Mouse (Mus musculus): ENCODE measurements around the gene Gm9603. TPM values are rescaled to one million over a fixed set of nuclear protein-coding genes. Genes with fewer than 3 reads are reported as not detected.
"Not testable (repeated sequence)": the region's sequence is repeated elsewhere in the genome, so short reads cannot be mapped to it uniquely, and the experiment has no call there.

Gm9603 gene
- not detected for total RNA-seq (2021)
- not detected in 2 replicates for polyA plus RNA-seq (2012; rRNA removed)
- long read RNA-seq, result 0 reads

DNA sequence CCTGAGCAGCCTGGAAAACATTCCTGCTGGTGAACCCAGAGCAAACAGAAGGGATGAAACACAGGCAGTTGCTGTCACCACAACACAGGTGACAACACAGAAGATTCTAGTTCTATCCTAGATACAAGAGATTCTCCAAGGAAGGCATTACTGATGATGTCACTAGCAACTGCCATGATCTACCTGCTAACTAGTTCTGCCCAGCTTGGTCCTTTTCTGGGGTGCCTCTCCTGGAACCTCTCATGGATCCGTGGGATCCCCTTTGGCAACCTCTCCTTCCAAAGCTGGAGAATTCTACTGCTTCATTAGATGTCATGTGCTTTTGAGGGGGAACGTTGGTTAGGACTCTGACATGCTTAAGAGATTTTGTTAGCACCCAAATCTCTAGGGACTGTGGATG, at the start of gene Gm9603:
Gene Gm9603 (minus strand): TSS at position 101 of the 400 bp plus-strand sequence.
- WGBS, result no CpG with 5 or more reads among the region's 2 CpGs
- H3K79me2 ChIP-seq (replicated peaks; ENCODE audit: control insufficient read depth, insufficient read depth, low read length); H3K4me3 ChIP-seq; H3K27me3 ChIP-seq (ENCODE audit: control insufficient read depth, insufficient read depth, low read length); intact Hi-C loops (cut with DNase I); H3K36me3 ChIP-seq (ENCODE audit: control insufficient read depth, insufficient read depth, low read length); H3K9ac ChIP-seq (ENCODE audit: low read depth, low read length); H3K4me1 ChIP-seq (ENCODE audit: control insufficient read depth, insufficient read depth, low read length); DNase-seq; H3K27ac ChIP-seq: not testable (repeated sequence)

DNA sequence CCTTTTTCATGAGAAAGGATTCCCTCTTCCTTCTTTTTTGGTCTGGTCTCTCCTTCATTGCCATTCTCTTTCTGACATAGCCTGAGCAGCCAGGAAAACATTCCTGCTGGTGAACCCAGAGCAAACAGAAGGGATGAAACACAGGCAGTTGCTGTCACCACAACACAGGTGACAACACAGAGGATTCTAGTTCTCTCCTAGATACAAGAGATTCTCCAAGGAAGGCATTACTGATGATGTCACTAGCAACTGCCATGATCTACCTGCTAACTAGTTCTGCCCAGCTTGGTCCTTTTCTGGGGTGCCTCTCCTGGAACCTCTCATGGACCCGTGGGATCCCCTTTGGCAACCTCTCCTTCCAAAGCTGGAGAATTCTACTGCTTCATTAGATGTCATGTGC, 54.3 kb downstream of the Gm9603 start, which contains the start of gene Gm8265:
Gene Gm8265 (minus strand): TSS at position 101 of the 400 bp plus-strand sequence.
- H3K27me3 ChIP-seq (ENCODE audit: control insufficient read depth, insufficient read depth, low read length); H3K27ac ChIP-seq; intact Hi-C loops (cut with DNase I); H3K4me1 ChIP-seq (ENCODE audit: control insufficient read depth, insufficient read depth, low read length); H3K9ac ChIP-seq (ENCODE audit: low read depth, low read length); DNase-seq; H3K79me2 ChIP-seq (replicated peaks; ENCODE audit: control insufficient read depth, insufficient read depth, low read length); H3K4me3 ChIP-seq; H3K36me3 ChIP-seq (ENCODE audit: control insufficient read depth, insufficient read depth, low read length): not testable (repeated sequence)
- WGBS, result no CpG with 5 or more reads among the region's 1 CpGs

Other genes with a start within 250 kb of the Gm9603 start
- gene Gm3194, start 232.0 kb downstream of the Gm9603 start, total RNA-seq (2021), result under 1 TPM; 0.32 to 0.34 TPM
- 0.29 and 0.43 TPM in 2 replicates for gene Gm3194, start 232.0 kb downstream of the Gm9603 start, polyA plus RNA-seq (2012; rRNA removed)
- not detected for gene Gm8246, start 209.6 kb downstream of the Gm9603 start, total RNA-seq (2021)
- gene Gm8246, start 209.6 kb downstream of the Gm9603 start, polyA plus RNA-seq (2012; rRNA removed), result not detected in 2 replicates
- not detected for gene Gm3187, start 203.2 kb downstream of the Gm9603 start, total RNA-seq (2021)
- not detected in 2 replicates for gene Gm3187, start 203.2 kb downstream of the Gm9603 start, polyA plus RNA-seq (2012; rRNA removed)
- gene Gm3488, start 185.8 kb downstream of the Gm9603 start, total RNA-seq (2021), result under 1 TPM in 1 of 2 experiments, not detected in 1; 0.18 TPM
- 0.47 TPM in 1 of 2 replicates, not detected in the other for gene Gm3488, start 185.8 kb downstream of the Gm9603 start, polyA plus RNA-seq (2012; rRNA removed)
- gene Gm3532, start 149.0 kb downstream of the Gm9603 start, total RNA-seq (2021), result not detected
- gene Gm3532, start 149.0 kb downstream of the Gm9603 start, polyA plus RNA-seq (2012; rRNA removed), result not detected in 2 replicates
- gene Gm8265, start 54.4 kb downstream of the Gm9603 start, total RNA-seq (2021), result not detected
- gene Gm8265, start 54.4 kb downstream of the Gm9603 start, polyA plus RNA-seq (2012; rRNA removed), result not detected in 2 replicates
- under 1 TPM in 1 of 2 experiments, not detected in 1; 0.23 TPM for gene Gm3373, start 54.1 kb upstream of the Gm9603 start, total RNA-seq (2021)
- gene Gm3373, start 54.1 kb upstream of the Gm9603 start, polyA plus RNA-seq (2012; rRNA removed), result 0.23 and 0.96 TPM in 2 replicates
- gene Gm3383, start 120.5 kb upstream of the Gm9603 start, total RNA-seq (2021), result under 1 TPM; 0.32 to 0.34 TPM
- gene Gm3383, start 120.5 kb upstream of the Gm9603 start, polyA plus RNA-seq (2012; rRNA removed), result 0.29 and 0.43 TPM in 2 replicates
- not detected for gene Gm3424, start 142.9 kb upstream of the Gm9603 start, total RNA-seq (2021)
- gene Gm3424, start 142.9 kb upstream of the Gm9603 start, polyA plus RNA-seq (2012; rRNA removed), result not detected in 2 replicates
- gene Gm8237, start 192.9 kb upstream of the Gm9603 start, total RNA-seq (2021), result under 1 TPM; 0.16 to 0.25 TPM
- 0.09 TPM in 1 of 2 replicates, not detected in the other for gene Gm8237, start 192.9 kb upstream of the Gm9603 start, polyA plus RNA-seq (2012; rRNA removed)

All from heart, adult 2 months (tissue).